Mouse (Mus musculus): ENCODE data around the gene Adamts6.

DNA sequence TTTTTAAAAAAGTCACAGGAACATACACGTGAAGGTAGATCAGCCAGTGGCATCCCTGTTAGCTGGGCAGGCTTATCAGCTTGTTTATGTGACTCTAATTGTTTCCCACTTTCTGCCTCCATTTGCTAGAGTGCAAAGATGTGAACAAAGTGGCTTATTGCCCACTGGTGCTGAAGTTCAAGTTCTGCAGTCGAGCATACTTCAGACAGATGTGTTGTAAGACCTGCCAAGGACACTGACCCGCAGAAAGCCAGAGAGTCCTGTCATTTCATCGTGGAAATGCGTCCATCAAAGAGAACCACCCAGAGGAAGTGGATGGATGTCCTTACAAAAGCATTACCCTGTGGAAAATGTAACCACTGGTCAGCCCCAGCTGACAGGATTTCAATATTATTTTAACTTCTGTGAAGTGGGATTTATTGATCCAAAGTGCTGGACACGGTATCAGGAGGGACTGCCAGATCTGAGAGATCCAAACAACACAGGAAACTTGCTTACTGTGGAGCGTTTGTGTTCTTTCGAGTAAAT lies 205.9 kb downstream of the Adamts6 start:
- TF ChIP-seq CTCF (IDR thresholded peaks at IDR 0.05; ENCODE audit: control insufficient read depth, insufficient read depth, insufficient read length) (no peak), MAX (IDR thresholded peaks at IDR 0.05) (no peak), USF1 (IDR thresholded peaks at IDR 0.05; ENCODE audit: low read depth) (no peak)
